Mouse (Mus musculus) ES-Bruce4 (cell line): Measurements from ENCODE around the gene Ust.

Experiments used
- EP300 ChIP-seq: IDR thresholded peaks from 2 replicates; pipeline ENCODE4 v1.6.1; 2011; ENCODE audit warnings: low read depth, low read length; ENCODE audit not compliant: insufficient read depth
- POLR2A ChIP-seq: IDR thresholded peaks from one replicate; pipeline ENCODE4 v1.8.1; 2011; ENCODE audit warnings: low read length; ENCODE audit not compliant: insufficient read depth

DNA sequence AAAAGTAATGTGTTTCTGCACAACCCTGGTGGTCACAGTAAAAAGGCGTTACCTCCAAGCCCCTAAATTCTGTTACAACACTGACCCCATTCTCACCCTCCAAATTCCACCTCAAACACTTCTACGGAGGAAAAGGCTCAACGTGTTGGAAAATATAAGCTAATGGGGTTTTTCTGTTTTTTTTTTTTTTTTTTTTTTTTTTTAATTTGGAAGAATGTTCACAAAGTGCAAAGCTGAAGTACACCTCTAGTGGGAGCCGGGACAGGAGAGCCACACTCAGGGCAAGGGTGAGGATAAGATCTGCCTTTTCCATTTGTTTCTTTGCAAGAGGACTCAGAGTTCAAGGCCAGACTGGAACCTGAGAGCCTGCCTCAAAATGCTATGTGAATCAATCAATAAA is 34.1 kb downstream of the Ust start:
- TF ChIP-seq EP300 (no peak), POLR2A (no peak)
